Mouse (Mus musculus) 3134 (cell line): ENCODE results near the gene Rab8b.

Source experiments
- DNase-seq: peaks from one replicate; pipeline ENCODE4 v3.0.0-alpha.2; 2011; ENCODE audit warnings: low spot score; ENCODE audit not compliant: insufficient read length; ENCODE audit errors: extremely low read depth

Rab8b gene

DNA sequence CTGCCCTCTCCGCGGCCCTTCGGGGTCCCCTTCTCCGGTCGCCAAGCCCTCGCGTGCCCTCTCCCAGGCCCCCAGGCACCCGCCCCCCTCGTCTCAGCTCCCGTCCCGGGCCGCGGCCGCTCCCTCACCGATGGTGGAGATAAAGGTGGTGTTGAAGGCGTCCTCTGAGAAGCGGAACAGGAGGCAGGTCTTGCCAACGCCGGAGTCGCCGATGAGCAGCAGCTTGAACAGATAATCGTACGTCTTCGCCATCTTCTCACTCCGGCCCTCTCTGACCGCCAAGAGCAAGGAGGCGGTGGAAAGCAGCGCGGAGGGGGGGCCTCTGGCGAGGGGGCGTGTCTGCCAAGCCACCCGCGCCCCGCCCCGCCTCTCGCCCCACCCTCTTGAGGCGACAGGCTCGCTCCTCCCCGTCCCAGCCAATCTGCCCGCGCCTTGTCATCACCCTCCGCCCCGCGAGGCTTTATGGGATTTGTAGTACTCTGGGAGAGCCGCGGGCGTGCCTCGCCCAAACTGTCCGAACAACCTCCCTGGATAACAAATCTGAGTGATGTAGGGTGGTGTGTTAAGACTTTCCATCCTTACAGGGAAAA is at the start of gene Rab8b:
TSS of gene Rab8b (minus strand) at position 306 of the 590 bp plus-strand sequence.
- peak; percentile 94 for DNase-seq

DNA sequence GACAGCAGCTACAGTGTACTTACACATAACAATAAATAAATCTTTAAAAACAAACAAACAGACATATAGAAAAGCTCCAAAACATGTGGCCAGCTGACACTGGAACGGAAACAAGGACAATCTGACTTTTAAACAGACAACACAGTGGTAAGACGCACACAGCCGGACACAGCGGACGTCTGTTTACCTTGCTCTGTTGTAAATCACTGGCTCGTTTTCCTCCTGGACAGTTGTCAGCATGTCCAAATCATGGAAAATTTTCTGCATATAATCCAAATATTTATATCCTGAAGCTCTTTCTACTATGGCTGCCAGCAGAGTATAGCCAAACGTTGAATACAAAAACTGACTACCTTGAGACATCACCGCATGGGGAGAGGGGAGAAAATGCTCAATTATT is 48.0 kb upstream of the Rab8b start:
- no peak for DNase-seq

DNA sequence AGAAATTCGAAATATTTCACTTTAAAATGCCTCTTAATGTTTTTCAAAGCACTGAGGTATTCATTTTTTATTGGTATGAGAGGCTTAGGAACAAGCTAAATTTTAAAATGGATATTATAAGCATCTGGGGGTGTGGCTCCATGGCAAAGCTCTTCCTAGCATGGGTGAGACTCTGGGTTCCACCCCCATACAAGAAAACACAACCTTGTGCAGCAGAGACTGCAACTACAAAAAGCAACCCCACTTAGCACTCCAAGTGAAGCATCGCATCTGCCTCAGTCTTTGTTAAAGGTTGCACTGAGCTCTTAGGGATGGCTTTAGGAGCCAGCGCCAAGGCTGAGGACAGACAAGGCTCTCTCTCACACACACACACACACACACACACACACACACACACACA is 42.0 kb upstream of the Rab8b start:
- DNase-seq, result no peak

DNA sequence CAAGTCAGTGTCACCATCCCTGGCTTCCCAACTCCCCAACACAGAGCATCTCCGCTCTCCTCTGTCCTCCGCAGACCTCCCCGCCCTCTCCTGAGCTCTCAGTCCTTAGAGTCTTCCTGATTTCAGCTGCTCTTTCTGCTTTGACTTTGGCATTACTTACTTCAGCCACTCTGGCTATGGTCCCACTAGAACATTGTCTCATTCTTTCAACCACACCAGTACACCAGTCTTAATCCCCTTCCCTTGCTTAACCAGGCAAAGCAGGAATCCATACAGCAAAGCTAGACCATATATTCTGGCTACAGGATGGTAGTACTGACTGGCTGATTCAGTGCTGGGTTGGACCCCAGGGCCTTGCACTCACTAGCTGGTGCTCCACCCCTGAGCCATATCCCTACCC is 38.0 kb upstream of the Rab8b start:
- DNase-seq, result no peak

DNA sequence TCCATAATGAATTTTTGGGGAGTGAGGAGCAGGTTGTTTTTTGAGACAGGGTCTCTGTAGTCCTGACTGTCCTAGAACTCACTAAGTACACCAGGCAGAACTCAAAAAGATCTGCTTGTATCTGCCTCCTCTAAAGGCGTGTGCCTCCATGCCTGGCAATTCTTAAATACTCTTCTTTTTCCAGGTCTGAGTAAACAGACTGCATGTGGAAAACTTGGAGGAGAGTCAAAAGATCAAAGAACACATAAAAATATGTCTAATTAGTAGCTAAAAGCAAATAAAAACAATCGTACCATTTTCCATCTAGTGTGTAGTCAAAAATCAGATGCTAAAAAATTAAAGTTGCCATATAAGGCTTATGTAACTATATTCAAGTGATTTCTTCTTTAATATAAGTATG is 33.4 kb upstream of the Rab8b start:
- no peak for DNase-seq

DNA sequence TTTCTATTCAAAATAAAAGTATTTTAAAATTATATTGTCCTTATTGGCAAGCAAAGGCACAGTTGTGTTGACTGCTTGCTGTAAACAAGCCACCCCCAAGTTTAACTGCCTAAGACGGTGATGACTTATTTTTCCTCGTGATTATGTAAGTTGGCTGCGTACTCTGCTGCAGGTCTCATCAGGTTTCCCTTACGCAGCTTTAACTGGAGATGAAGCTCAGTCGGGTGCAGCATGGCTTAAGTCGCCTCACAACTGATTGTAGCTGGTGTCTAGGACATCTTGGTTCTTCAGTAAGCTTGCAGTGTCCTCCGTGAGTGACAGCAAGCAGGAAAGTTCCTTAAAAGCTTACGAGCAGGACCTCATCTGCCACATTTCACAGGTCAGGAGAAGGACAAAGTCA is 32.8 kb upstream of the Rab8b start:
- DNase-seq, result no peak

DNA sequence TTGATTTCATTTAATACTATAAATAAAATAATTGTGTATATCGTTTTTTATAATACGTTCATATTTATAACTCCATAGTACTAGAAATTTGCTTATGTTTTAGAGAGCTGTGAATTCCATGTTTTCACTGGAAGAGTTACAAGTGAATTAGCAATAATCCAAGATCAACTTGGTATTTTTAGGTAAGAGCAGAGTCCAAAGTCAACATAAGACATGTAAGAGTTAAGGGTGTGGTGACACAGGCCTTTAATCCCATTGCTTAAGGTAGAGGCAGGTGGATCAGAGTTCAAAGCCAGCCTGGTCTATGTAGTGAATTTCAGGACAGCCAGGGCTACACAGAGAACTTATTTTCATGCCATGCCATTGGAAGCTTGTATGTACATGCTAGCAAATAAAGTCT is 29.0 kb upstream of the Rab8b start:
- no peak for DNase-seq

DNA sequence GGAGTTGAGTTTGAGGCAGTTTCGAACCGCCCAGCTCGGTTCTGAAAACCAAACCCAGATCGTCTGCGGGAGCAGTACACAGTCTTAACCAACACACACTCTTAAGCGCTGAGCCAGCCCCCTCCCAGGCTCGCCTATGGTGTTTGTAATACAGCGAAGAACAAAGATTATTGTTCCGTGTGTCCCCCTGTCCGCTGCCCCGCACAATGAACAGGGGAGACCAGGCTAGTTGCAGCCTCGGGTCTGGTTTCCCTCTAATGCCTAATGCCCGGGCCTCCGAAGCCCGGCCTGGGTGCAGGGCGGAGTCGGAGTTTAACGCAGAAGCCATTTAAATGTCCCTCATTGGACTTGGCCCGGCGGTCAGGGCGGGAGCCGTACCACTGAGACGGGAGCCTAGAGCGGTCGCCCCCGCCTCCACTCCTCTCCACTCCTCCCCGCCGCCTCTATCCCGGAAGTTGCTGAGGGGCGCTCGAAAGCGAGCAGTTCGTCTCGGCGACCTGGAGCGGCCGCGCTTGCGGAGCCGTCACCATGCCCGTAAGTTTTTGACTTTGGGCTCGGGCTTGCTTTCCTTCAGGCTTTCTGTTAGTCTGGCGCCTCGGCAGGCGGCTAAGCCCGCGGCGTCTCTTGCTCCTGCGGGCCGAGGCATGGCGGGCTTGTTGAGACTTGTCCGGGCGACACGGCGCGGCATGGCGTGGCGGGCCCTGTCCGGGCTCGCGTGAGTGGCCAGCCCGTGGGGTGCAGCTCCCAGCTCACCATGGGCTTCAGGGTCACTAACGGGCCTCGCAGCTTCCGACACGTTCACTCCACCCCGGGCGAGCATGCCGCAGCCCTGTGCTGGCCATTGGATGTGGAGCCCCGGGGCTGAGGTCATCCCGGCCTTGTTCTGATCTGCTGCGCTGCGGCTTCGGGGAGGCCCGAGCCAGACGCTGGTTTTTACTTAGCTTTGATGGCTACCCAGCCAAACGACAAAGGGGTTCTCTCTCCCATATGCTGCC is 26.5 kb upstream of the Rab8b start, which contains the start of gene Rps27l:
TSS of gene Rps27l (plus strand) at position 440 of the 995 bp plus-strand sequence.
- peak; percentile 95 for DNase-seq

DNA sequence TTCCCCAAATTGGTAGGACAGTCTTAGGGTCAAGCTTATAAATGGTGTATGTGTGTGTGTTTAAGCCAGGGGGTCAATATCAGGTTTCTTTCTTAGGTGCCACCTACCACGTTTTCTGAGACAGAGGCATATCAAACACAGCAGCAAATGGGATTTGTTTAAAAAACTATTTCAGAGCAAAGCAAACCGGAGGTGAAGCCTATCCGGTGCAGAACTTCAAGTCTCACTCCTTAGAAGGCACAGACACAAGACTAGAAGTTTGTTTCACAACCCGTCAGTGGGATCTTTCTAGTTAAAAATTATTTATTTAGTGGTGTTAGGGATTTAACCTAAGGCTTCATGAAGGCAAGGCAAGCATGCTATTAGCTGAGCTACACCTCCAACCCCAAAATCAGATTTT is 25.7 kb upstream of the Rab8b start:
- DNase-seq, result no peak

DNA sequence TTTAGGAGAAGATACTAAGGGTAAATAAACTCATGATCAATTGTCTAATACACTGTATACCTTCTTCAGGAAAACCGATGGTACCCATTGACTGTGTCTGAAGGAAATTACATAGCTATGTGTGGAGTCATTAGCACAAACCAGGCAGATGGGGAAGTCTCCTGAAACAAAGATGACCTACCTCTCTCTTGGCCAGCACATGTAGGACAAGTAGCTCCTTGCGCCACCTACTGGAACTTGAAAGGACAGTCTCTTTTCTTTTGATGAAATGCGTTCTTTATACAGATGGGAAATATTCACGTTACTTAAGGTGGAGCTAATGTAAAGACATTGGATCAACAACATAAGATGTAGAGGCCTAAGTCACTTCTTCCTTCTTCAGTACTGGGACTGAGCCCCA is 19.3 kb upstream of the Rab8b start:
- peak; percentile 21 for DNase-seq

DNA sequence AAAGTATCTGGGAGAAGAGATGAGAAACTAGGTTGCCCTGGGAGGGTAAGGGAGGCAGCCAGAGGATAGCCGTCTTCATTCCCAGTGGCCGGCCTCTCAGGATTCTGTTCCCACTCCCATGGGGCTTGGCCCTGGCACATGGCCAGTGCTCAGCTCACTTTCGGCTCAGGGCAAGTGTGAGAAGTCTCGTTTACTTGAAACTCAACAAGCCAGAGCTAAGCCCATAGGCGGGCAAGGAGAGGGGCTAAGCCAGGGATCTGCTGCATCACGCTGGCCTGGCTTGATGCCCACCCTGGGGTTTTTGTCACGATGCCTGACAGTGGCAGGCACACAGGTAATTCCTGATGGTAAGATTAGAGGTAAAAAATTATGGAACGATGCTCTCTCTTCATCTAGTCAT is 18.0 kb upstream of the Rab8b start:
- peak; percentile 43 for DNase-seq

DNA sequence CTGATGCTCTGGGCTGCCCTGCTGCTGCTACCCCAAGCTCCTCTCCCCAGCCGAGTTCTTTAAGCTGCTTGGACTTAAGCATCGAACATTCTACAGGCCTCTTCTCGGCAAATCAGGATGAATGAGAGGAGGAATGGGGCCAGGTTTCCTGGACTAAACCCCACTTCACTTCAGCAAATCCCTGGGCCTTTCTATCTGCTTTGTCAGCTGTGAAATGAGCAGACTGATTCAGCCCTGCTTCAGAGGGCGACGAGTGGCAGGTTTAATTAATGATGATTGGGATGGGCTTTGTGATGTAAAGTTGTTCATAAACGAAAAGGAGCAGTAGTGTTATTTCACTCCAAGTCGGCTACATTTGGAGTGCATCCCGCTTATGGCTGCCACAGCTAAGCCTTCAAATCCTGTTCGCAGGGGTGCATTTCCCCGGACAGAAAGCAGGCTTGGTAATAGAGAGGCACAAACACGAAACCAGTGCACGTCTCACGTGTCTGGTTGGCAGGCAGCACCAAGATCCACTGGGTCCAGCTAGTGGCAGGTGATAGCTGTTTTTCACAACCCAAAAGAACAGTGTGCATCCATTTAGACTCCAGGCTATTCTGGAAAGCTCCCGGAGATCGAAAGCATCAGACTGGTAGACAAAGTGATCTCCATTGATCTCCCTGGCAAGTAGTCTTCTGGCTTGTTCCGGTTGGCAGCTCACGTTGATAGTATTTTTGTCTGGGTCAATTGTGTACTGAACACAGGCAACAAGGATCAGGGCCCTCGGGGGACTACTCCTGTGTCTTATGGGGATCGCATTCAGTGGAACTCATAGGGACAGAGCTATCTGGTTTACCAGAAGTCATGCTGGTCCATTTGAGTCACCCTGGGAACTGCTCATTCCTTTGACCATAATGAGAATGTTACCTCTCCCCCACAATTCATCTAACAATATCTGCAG is 14.7 kb upstream of the Rab8b start:
- no peak for DNase-seq

DNA sequence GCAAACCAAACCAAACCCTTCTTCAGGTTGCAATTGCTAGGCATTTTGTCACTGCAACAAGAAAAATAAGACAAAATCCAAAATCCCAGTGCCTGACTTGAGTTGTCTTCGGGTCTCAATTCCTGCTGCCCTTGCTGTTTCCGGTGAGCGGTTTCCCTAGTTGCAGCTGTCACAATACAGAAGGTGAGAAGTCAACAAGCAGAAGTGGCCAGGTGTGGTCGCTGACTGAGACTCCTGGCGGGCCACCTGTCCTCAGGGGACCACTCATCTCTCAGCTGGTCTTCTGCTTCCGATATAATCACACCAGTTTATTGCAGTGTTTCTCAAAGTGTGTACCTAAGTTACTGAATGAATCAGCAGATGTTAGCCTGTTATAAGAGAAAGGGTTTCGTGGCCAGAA is 10.9 kb upstream of the Rab8b start:
- DNase-seq, result no peak

DNA sequence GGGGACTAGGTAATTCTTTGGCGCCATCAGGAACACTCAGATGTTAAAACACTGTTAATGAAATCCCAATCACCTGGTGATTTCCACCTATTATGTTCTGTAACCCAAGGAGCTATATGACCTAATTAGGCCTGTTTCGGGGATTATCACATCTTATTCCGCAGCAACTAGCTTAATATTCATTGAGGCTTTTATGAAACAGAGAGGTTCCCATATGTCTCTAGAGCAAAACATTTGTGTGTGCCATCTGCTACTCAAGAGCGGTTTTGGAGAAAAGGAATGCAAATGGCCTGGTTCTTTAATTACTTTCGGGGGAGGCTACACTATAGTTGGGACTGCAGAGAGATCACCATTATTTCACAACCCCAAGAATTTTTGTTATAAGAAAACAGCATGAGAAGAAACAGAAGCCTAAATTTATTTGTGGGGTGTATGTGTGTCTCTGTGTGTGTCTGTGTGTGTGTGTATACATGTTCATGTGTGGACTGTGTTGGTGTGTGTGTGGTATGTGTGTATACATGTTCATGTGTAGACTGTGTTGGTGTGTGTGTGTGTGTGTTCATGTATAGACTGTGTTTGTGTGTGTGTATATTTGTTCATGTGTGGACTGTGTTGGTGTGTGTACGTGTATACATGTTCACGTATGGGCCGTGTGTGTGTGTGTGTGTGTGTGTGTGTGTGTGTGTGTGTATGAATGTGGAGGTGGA is 8.4 kb upstream of the Rab8b start:
- no peak for DNase-seq

DNA sequence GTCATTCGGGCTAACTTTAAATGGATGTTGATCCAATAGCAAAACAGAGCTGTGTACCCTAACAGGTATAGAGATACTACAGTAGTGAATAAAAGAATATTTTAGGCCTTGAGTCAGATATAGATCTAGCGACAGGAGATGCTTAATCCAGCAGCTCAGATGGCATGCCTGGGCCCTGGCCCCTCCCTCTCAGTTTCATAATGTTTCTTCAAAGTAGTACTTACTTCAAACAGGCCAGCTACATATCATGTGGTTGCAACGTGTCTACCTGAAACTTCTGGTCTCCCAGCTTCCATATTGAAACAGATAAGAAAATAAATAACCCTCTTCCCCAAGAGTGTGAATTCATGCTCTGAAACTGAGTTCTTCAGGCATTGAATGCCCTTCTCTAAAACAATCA is 6.4 kb upstream of the Rab8b start:
- no peak for DNase-seq

DNA sequence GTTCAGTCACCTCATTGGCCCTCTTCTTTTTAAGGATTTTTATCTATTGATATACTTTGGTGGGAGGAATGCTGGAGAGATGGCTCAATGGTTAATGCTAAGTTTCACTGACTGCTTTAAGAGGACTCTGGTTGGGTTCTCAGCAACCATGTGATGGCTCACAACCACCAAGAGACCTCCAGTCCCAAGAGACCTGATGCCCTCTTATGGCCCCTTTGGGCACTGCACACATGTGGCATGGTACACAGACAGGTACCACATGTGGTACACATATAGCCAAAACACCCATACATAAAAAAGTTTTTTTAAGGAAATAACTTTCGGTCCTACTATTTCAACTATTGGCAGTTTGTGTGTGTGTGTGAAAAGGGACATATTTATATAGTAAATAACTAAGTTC is 2.6 kb upstream of the Rab8b start:
- DNase-seq, result no peak

DNA sequence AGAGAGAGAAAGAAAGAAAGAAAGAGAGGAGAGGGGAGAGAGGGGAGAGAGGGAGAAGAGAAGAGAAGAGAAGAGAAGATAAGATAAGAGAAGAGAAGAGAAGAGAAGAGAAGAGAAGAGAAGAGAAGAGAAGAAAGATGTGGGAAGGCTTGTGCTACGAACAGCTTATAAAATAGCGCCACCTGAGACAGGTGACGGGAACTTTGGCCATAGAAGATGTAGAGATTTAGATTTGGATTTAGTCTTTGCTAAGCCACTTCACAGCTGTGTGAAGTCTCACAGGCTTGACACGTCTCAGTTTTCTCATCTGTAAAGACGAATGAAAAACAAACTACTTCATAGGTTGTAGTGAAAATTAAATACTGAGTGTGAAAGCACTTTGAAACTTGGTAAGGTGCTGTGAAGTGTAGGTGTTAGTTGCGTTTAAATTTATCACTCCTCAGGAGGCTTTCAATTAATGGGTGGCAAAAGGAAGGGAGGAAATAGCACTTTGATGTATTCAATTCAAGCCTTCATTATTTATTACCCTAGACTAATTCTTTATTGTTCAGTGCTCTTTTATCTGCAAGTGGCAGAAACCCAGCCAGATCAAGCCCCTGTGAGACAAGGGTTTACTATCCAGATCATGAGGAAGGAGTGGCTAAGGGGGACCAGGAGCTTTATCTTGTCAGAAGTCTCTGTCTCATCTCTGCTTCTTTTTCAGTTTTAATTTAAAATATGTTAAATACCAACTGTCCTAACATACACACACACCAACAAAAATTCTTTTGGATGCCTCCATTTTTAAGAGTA is 1.2 kb upstream of the Rab8b start:
- no peak for DNase-seq

DNA sequence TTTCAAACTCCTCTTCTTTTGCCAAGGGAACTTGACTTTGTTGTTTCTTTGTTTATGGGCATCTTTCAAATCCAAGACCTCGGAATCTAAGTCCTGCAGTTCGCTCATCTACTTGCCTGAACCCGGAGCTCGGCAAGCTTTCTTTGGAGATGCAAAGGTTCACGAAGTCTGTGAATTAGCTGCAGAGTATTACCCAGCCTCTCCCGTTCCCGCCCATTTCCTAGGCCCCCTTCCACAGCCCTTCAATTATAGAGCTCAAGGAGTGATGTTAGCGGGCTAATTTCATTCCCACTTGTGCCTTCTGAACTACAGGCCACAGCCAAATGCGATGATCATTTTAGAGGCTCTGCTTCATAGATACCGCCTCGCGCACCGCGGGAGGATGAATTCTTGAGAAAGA is 494 bp upstream of the Rab8b start:
- no peak for DNase-seq

DNA sequence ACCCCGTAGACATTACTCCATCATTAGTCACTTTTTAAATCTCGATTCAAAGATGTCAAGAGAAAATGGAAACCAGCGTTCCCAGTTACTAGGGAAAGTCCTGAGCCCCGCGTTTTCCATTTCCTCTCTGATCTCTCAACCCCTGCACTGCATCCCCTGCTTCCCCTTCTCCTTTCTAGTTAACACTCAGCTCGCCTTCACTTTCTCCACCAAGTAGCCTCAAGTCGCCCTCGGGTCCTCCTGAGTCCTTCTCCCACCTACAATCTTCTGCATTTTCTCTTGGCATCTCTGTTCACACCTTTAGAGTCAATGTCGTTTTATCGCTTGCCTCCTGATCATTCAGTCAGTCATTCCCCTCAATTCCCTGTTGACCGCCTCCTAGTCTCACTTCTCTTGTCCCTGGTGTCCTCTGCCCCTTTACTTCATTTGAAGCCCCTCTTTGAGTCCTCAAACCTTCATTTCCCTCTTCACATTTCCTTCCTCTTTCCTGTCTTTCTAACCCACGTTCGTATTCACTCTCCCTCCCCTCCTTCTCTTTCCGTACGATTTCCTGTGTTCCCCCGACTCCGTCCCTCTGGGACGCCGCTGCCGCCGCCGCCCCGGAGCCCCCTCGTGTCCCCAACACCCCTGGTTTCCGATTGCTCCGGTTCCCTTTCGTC is 686 bp downstream of the Rab8b start:
- peak; percentile 15 for DNase-seq
